Mouse (Mus musculus) ES-Bruce4 (cell line): ENCODE results near the gene Medag. TPM values are rescaled to one million over a fixed set of nuclear protein-coding genes. Genes with fewer than 3 reads are reported as not detected.

Source experiments
- H3K27ac ChIP-seq: 2 replicates; pipeline ENCODE4 v1.5.1; 2012; ENCODE audit warnings: low read length, inconsistent platforms; ENCODE audit not compliant: insufficient read depth
- H3K27me3 ChIP-seq: 2 replicates; pipeline ENCODE4 v1.6.1; 2012; ENCODE audit warnings: mild to moderate bottlenecking, low read length, inconsistent platforms; ENCODE audit not compliant: control insufficient read depth, poor library complexity, insufficient read depth, severe bottlenecking
- H3K36me3 ChIP-seq: 2 replicates; pipeline ENCODE4 v1.6.1; 2012; ENCODE audit warnings: inconsistent platforms, mild to moderate bottlenecking, low read length, moderate library complexity; ENCODE audit not compliant: control insufficient read depth, poor library complexity, insufficient read depth, severe bottlenecking
- H3K4me1 ChIP-seq: one replicate; pipeline ENCODE4 v1.8.1; 2011; ENCODE audit warnings: low read length; ENCODE audit not compliant: control insufficient read depth, insufficient read depth
- H3K4me3 ChIP-seq: 2 replicates; pipeline ENCODE4 v1.5.1; 2011; ENCODE audit warnings: low read depth, mild to moderate bottlenecking, low read length
- H3K9ac ChIP-seq: 2 replicates; pipeline ENCODE4 v1.6.1; 2012; ENCODE audit warnings: low read depth, mild to moderate bottlenecking, inconsistent platforms; ENCODE audit not compliant: poor library complexity, severe bottlenecking
- H3K9me3 ChIP-seq: replicated peaks from 2 replicates; pipeline ENCODE4 v1.6.1; 2012; ENCODE audit warnings: mild to moderate bottlenecking, low read length, inconsistent platforms; ENCODE audit not compliant: control insufficient read depth, poor library complexity, insufficient read depth, severe bottlenecking
- CTCF ChIP-seq: IDR thresholded peaks from one replicate; pipeline ENCODE4 v1.8.1; 2011; ENCODE audit warnings: low read depth, low read length
- EP300 ChIP-seq: IDR thresholded peaks from 2 replicates; pipeline ENCODE4 v1.6.1; 2011; ENCODE audit warnings: low read depth, low read length; ENCODE audit not compliant: insufficient read depth
- POLR2A ChIP-seq: IDR thresholded peaks from one replicate; pipeline ENCODE4 v1.8.1; 2011; ENCODE audit warnings: low read length; ENCODE audit not compliant: insufficient read depth
- polyA plus RNA-seq: library from polyadenylated mRNA; stranded (reverse); fragments of >200 nt; gene quantifications from 2 replicates; pipeline ENCODE4 v1.2.4, GENCODE M21; 2011; ENCODE audit warnings: low read depth; ENCODE audit not compliant: missing spikeins, insufficient read depth, insufficient read length

Gene Medag
- polyA plus RNA-seq, 1 experiment = 0.30 TPM

DNA sequence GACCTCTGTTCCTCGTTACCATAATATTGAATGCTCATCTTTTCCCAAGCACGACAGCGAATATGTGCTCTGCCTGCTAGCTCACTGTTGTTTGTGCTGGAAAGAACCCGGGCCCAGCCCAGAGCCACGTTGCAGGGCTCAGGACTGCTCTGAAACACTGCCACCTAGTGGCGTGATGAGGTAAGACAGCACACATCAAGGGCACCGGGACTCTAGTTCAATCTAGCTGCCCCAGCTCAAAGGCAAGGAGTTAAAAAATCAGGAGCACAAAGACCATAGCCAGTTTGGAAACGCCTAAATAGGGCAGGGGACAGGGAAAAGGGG is 35.7 kb upstream of the Medag start:
- Histone ChIP-seq H3K9ac (no peak overlapping the region), H3K27ac (no peak overlapping the region)

DNA sequence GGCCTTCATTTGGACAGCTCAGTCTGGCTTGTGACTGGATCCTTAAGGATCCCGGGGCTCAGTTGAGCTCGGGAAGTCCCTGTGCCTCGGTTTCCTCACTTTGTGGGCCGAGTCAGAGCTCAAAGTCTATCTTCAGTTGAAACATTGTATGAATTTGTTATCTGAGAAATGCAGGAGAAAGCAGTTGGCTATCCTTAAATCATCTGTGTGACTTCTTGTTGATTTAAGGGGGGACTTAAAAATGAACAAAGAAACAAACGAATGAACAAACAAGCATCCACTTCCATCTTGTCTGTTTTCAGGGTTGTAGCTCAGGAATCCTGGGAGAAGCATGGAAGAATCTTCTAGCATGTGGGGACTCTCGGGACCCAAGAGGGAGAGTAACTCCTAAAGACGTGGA is 35.2 kb upstream of the Medag start:
- Histone ChIP-seq H3K27ac (no peak overlapping the region), H3K36me3 (no peaks in the 10 kb centered on the region), H3K4me3 (no peak overlapping the region), H3K9me3 (no peaks in the 10 kb centered on the region), H3K27me3 (no peaks in the 10 kb centered on the region), H3K4me1 (peaks cover 2% of the 10 kb centered on the region), H3K9ac (no peak overlapping the region)
- TF ChIP-seq CTCF = no peak
- no peak for TF ChIP-seq EP300
- TF ChIP-seq POLR2A = no peak

More for the DNA sequence above, 35.7 kb upstream of the Medag start:
- TF ChIP-seq POLR2A (no peak), EP300 (no peak), CTCF (peak; percentile 97)
- Histone ChIP-seq H3K4me1 (peaks cover 2% of the 10 kb centered on the region), H3K9me3 (no peaks in the 10 kb centered on the region), H3K36me3 (no peaks in the 10 kb centered on the region), H3K4me3 (no peak overlapping the region), H3K27me3 (no peaks in the 10 kb centered on the region)

DNA sequence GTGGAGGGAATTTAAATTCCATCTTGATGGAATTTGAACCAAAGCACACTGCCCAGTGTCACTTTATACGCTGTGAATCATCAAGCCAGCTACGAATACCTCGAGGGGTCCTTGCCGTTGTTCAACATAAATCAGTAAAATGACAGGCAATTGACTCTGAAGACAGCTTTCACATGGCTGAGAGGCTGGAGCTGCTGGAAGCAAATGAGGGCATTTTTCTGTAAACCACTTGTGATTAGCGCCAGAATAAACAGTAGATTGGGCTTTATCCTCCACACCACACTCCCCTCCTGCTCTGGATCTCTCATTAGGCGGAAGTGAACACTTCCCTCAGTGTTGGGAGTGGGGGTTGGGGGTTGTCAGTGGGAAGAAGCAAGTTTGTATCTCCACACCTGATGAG is 34.3 kb upstream of the Medag start:
- no peak overlapping the region for H3K4me3 ChIP-seq
- TF ChIP-seq POLR2A = no peak
- no peak for TF ChIP-seq EP300
- TF ChIP-seq CTCF = no peak
- H3K9me3 ChIP-seq = no peaks in the 10 kb centered on the region
- H3K36me3 ChIP-seq = no peaks in the 10 kb centered on the region
- no peaks in the 10 kb centered on the region for H3K27me3 ChIP-seq
- H3K9ac ChIP-seq = no peak overlapping the region
- H3K4me1 ChIP-seq = peaks cover 2% of the 10 kb centered on the region
- H3K27ac ChIP-seq = no peak overlapping the region

DNA sequence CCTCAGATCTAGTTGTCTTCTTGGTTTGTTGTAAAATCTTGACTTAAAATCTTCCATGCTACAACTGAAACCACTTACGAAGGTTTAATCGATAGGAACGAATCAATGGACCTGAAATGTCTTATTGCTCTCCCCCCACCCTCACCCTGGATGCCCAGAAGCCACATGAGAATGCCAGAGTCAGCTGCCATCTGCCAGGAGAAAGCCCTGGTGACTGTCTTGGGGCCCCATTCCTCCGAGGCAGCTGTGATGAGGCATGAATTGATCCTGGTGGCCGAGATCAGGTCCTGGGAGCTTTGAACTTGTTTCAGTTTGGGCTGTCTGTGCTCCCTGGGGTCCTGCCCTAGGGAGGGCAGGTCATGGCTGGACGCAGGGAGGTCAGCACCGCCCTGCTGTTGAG is 33.0 kb upstream of the Medag start:
- Histone ChIP-seq H3K9me3 (no peaks in the 10 kb centered on the region), H3K9ac (no peak overlapping the region), H3K27ac (no peak overlapping the region), H3K27me3 (no peaks in the 10 kb centered on the region), H3K4me3 (no peak overlapping the region), H3K4me1 (peaks cover 2% of the 10 kb centered on the region), H3K36me3 (no peaks in the 10 kb centered on the region)
- TF ChIP-seq POLR2A = no peak
- TF ChIP-seq CTCF = no peak
- no peak for TF ChIP-seq EP300

DNA sequence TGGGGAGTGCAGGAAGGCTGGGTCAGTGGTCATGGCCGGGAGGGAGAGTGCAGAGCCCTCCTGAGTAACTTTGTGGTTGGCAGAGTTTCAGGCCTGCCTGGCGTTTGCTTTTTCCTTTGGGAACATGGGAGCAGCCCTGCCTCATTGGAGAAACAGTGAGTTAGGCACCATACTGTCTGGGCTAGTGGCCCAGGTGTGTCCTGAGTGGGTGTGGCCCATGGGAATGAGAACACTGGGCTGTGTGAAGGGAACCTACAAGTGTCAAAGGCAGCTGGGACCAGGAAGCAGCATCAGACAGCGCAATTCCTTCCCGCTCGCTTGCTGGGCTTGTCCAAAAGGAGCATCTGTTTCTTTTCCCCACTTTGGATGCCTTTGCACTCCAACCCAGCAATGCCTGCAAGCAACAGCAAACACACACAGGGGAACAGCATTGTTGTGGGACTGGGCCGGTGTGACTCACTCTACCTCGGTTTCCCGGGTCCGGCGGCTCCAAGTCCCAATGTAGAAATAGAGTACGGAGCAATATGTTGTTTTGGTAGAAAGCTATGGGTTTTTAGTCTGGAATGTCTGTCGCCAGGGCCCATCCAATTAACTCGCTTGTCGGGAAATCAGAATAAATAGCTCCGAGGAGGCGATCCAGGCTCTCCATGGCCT is 32.3 kb upstream of the Medag start:
- peaks cover 2% of the 10 kb centered on the region for H3K4me1 ChIP-seq
- no peaks in the 10 kb centered on the region for H3K9me3 ChIP-seq
- H3K27ac ChIP-seq = no peak overlapping the region
- no peak overlapping the region for H3K9ac ChIP-seq
- no peak for TF ChIP-seq CTCF
- no peak for TF ChIP-seq POLR2A
- no peak for TF ChIP-seq EP300
- H3K27me3 ChIP-seq = no peaks in the 10 kb centered on the region
- H3K4me3 ChIP-seq = no peak overlapping the region
- no peaks in the 10 kb centered on the region for H3K36me3 ChIP-seq

DNA sequence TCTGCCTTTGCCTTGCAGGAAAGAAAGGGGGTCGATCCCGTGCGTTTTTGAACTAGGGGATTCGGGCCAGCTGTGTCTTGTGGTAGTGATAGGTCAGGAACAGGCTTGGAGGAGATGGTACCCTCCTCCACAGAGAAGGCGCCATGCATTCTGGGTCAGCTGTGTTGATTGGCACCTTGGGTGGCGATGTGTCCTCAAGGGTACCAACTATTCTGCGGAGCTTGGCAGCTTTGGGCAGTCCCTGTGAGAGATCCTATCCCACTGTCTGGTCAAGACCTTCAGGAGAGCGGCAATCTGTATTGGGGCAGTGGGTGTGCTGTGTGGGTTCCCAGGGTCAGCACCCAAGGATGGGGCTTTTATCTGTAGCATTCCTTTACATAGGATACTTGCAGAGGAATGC is 31.7 kb upstream of the Medag start:
- Histone ChIP-seq H3K36me3 (no peaks in the 10 kb centered on the region), H3K27me3 (no peaks in the 10 kb centered on the region), H3K9ac (no peak overlapping the region), H3K9me3 (no peaks in the 10 kb centered on the region), H3K27ac (no peak overlapping the region), H3K4me1 (peaks cover 2% of the 10 kb centered on the region), H3K4me3 (no peak overlapping the region)
- TF ChIP-seq POLR2A (no peak), CTCF (no peak), EP300 (no peak)
